Mouse (Mus musculus) right cerebral cortex, adult 18-20 months (tissue): ENCODE measurements around the gene Tmem39b.
"Not testable (repeated sequence)": the region's sequence is repeated elsewhere in the genome, so short reads cannot be mapped to it uniquely, and the experiment has no call there.

Experiments used
- DNase-seq: peaks from one replicate; pipeline ENCODE4 v3.0.0; 2022; ENCODE audit warnings: mixed read lengths

Gene Tmem39b

GRCm38 (mm10) chr4:129696158-129696985 lies at the start of gene Tmem39b:
Tmem39b (minus strand) TSS chr4:129696838.
- peak; percentile 94 for DNase-seq

GRCm38 (mm10) chr4:129746106-129746505 lies 49.5 kb upstream of the Tmem39b start:
- DNase-seq, result no peak

DNA sequence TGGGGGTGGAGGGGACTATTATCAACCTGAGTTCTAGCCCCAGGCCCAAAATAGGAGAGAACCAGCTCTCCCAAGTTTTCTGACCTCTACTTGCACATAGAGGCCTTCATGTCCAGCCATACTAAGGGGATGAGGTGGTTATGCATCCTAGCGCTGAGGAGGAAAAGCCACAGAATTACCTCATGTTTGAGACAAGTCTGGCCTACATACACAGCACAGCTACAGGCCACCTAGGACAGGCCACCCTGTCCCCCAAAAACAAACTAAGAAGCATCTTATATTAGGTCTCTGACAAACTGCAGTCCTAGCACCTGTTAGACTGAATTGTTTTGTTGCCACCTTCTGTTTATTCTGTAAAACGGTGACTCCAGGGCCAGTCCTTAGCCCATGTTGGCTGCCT lies 46.9 kb upstream of the Tmem39b start:
- no peak for DNase-seq

DNA sequence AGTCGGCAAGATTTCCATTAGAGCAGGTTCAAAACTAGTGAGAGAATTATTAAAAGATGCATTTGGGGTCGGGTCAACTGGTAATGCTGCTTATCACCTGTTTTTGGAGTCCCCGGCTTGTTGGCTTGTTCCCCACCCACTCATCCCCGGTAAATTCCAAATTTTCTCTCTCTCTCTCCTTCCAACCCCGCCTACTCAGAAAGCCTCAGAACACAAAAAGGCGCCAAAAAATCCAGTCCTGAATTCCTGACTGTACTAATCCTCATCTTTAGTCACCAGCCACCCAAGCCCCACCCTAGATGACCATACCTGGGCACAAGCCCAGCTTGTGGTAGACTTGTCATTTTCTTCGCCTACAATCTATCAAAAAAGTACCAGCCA lies 46.4 kb upstream of the Tmem39b start:
- DNase-seq, result peak; percentile 13

DNA sequence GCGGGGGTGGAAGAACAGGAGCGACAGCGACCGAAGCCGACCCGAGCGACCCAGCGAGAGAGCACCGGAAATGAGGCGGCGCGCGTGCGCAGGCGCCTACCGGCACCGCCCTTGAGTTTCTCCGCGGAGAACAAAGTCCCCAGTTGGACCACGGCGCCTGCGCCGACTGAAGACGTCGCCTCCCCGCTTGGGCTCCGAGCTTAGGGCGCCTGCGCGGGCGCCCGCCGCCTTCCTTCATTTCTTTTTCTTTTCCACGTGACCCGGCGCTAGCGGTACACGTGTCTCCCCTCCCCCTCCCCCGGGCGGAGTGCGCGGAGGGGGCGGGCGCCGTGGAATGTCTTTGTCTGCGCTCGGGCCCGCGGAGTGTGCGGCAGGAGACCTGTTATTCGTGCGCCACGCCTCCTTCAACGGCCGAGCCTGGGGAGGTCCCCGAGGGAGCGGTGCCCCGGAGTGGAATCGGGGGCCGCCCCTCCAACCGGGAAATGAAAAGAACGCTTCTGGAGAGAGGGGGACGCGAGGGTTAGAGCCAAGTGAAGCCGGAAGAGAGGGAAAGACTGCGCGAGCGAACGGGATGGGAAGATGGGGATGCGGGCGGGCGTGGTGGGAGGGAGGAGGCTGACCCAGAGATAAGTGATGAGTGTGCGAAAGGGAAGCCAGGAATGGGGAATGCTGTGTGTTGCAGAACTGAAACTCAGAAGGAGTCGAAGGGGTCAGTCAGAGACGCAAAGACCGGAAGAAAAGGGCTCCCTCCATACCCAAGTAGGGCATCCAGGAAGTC lies 45.8 kb upstream of the Tmem39b start, which contains the start of gene Khdrbs1:
TSS of gene Khdrbs1 (minus strand) at position 72 of the 778 bp plus-strand sequence.
- peak; percentile 96 for DNase-seq

- no peak for DNase-seq
These were observed 45.3 kb upstream of the Tmem39b start for GRCm38 (mm10) chr4:129741974-129742231.

- peak; percentile 21 for DNase-seq
These were observed 44.8 kb upstream of the Tmem39b start for GRCm38 (mm10) chr4:129741251-129741973.

DNA sequence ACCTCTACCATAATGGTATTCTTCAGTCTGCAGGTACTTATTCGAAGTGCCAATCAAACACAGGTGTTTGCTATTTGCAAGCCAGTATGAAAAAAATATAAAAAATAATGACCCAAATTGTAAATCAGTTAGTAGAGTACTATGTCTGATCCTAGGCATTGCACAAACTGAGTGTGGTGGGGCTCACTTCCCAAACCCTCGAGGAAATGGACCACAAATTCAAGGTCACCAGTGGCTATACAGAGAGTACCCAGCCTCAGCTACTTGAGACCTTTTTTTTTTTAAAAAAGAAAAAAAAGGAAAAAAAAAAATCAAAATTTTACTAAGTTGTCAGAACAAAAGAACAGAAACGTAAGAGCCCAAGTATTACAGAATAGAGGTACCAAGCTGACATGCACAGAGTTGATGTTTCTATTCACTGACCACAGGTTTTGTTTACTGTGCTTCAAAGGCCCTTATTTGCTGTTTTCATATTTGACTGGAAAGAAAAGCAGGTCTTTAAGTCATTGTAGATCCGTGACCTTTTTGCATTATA lies 42.5 kb upstream of the Tmem39b start:
- no peak for DNase-seq

DNA sequence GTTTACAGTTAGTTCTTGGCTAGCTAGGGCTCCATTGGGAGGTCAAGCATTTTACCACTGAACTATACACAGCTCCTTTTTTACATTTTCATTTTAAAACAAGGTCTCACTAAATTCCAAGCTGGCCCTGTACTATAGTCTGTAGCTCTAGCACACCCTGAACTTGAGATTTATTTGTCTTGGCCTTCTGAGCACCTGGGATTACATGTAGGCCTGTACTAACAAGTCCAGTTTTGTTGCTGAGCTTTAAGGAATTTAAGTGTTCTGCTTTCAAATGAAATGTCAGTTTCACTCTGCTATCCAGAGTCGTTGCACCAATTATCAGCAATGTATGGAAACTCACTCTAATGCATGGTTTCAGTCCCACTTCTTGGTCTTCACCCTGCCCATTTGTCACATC lies 39.5 kb upstream of the Tmem39b start:
- no peak for DNase-seq

DNA sequence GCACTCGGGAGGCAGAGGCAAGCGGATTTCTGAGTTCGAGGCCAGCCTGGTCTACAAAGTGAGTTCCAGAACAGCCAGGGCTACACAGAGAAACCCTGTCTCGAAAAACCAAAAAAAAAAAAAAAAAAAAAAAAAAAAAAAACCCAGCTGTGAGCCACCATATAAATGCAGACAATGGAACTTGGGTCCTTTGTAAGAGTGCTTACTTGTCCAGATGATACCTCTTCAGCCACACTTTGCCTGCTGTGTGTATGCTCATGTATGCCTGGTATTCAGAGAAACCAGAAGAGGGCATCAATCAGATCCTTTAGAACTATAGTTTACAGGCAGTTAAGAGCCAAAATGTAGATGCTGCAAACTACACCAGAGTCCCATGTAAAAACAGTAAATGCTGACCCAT lies 38.8 kb upstream of the Tmem39b start:
- DNase-seq, result not testable (repeated sequence)

DNA sequence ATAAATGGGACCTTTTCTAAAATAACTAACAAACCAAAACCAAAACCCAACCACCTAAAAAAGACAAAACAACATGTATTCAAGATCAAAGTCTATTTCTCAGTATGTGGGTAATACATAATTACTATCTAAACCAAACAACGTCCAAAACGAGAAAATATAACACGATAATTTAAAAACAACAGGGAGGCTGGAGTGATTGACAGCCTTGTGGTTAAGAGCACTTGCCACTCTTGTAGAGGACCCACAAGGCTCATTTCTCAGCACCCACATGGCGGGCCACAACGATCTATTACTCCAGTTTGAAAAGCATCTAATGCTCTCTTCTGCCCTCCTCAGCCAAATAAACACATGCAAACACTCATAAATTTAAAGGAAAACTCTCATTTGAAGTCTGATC lies 34.8 kb upstream of the Tmem39b start:
- no peak for DNase-seq

GRCm38 (mm10) chr4:129716310-129716709 lies 19.7 kb upstream of the Tmem39b start:
- peak; percentile 50 for DNase-seq

DNA sequence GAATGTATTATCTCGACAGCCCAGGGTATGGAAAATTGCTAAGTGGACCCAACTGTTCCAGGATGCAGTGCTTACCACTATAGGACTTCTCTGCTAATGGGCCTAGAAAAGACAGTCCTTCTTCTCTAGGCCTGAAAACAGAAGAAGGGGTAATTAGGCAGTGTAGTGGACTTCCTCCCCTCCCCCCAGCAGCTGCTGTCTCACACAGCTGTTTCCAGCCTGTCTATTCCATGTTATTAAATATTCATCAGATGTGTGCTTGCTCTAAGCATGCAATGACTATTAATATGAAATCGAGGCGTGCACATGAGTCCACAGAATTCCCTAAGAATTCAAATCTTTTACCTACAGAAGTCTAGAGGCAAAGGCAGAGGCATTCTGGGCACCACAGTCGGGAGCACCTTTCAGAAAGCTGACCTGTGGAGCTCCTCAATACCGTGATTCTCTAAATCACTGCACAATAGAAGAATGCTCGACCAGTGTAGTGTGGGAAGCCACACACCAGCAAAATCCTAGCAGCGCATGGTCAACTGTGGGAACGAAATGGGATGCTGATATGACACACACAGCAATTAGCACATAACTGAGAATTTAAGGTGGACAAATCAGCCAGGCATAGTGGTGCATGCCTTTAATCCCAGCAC lies 13.0 kb upstream of the Tmem39b start:
- no peak for DNase-seq

- DNase-seq, result no peak
These were observed 10.1 kb upstream of the Tmem39b start for GRCm38 (mm10) chr4:129706750-129707149.

- peak; percentile 90 for DNase-seq
These were observed 5.8 kb upstream of the Tmem39b start for GRCm38 (mm10) chr4:129702454-129702853.

- DNase-seq, result peak; percentile 88
These were observed 5.1 kb upstream of the Tmem39b start for GRCm38 (mm10) chr4:129701503-129702377.

GRCm38 (mm10) chr4:129700661-129701060 lies 4.0 kb upstream of the Tmem39b start:
- DNase-seq, result not testable (repeated sequence)

GRCm38 (mm10) chr4:129700216-129700615 lies 3.6 kb upstream of the Tmem39b start:
- no peak for DNase-seq

DNA sequence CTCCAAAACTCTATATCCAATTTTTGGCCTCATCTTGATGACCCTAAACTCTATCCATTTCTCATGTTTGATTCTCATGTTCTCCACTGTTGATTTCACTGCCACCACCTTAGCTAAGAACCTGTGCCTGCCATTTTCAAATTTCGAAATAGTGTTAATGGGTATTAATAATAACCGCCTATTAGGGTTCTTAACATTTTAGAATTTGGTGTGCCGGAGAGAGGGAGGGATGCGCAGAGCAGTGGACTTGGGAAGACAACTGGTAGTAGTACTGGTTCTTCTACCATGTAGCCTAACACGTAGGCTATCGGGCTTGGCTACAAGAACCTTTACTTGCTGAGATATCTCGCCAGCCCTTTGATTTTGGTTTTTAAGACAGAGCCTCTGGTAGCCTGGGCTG lies 553 bp upstream of the Tmem39b start:
- no peak for DNase-seq

- no peak for DNase-seq
These were observed 852 bp downstream of the Tmem39b start for GRCm38 (mm10) chr4:129695815-129696157.

DNA sequence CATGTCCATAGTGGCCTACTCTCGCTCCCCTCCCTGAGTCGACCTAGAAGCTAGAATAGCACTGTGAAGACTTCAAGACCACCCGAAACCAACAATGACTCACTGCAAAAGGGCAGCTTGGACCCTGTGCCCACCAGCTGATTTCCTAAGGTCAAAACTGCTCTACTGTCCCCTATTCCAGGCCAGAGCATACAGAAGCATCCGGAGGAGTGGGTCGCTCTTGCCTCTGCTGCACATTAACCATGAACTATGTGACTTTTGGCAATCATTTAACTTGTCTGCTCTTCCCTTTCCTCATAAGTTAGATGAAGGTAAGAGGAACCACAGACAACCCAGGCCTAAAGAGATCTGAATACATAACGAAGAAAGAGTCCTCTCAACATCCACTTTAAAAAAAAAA lies 12.1 kb downstream of the Tmem39b start:
- DNase-seq, result no peak
